Mouse (Mus musculus) testis, adult 2 months (tissue): ENCODE data around the gene Zfp369. TPM values are rescaled to one million over a fixed set of nuclear protein-coding genes. Genes with fewer than 3 reads are reported as not detected.
"Not testable (repeated sequence)": the region's sequence is repeated elsewhere in the genome, so short reads cannot be mapped to it uniquely, and the experiment has no call there.

Experiments
- H3K27ac ChIP-seq: fragments of 200-500 bp; 2 replicates; pipeline ENCODE4 v1.5.1; 2012; ENCODE audit warnings: low read depth, low read length; ENCODE audit not compliant: control insufficient read depth, insufficient read depth
- H3K27me3 ChIP-seq: fragments of 200-500 bp; 2 replicates; pipeline ENCODE4 v1.6.1; 2012; ENCODE audit warnings: mild to moderate bottlenecking, low read length, moderate library complexity; ENCODE audit not compliant: control insufficient read depth, insufficient read depth
- H3K36me3 ChIP-seq: fragments of 200-500 bp; 2 replicates; pipeline ENCODE4 v1.6.1; 2012; ENCODE audit warnings: mild to moderate bottlenecking, low read length; ENCODE audit not compliant: control insufficient read depth, insufficient read depth
- H3K4me1 ChIP-seq: fragments of 200-500 bp; 2 replicates; pipeline ENCODE4 v1.6.1; 2012; ENCODE audit warnings: low read length; ENCODE audit not compliant: control insufficient read depth, insufficient read depth
- H3K4me3 ChIP-seq: fragments of 200-500 bp; 2 replicates; pipeline ENCODE4 v1.5.1; 2012; ENCODE audit warnings: low read depth, mild to moderate bottlenecking, low read length, moderate library complexity, mixed read lengths; ENCODE audit not compliant: control insufficient read depth
- CTCF ChIP-seq: fragments of 200-500 bp; IDR thresholded peaks from 2 replicates; pipeline ENCODE4 v1.5.1; 2012; ENCODE audit warnings: low read depth, mild to moderate bottlenecking, inconsistent platforms, low read length, moderate library complexity; ENCODE audit not compliant: control insufficient read depth, insufficient read depth, insufficient replicate concordance
- POLR2A ChIP-seq: fragments of 200-500 bp; IDR thresholded peaks from 2 replicates; pipeline ENCODE4 v1.6.1; 2012; ENCODE audit warnings: low read depth, mild to moderate bottlenecking, inconsistent platforms, low read length, moderate library complexity; ENCODE audit not compliant: control insufficient read depth
- polyA plus RNA-seq: library from polyadenylated mRNA; depleted of rRNA; stranded (reverse); fragments of >200 nt; gene quantifications from 2 replicates; pipeline ENCODE4 v1.2.3, GENCODE M21; 2012

The Zfp369 gene
- polyA plus RNA-seq, 1 experiment = 4.2 TPM

DNA sequence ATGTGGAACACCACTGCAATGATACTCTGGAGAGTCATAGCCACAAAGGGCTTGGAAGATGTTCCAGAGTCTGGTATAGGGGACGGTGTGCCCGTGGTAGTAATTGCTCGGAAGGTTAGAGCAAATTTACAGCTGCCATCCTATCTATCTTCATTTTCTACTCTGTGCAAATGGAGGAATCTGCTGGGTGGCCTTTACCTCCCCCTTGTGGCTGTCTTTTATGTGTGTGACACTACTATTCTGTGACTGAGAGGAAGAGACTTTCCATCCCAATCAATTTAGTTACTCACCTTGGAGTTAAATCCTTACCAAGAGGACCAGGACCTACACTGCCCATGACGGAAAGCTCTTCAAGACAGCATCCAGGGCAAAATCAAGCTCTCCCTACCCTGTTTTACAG lies 35.3 kb upstream of the Zfp369 start:
- H3K27ac ChIP-seq = peak overlapping the region; percentile 18; the same call in 1 of the 2 replicates
- H3K4me3 ChIP-seq = peak overlapping the region; percentile 96
- H3K36me3 ChIP-seq = no peaks in the 10 kb centered on the region
- H3K27me3 ChIP-seq = no peaks in the 10 kb centered on the region
- H3K4me1 ChIP-seq = peaks cover 9% of the 10 kb centered on the region
- no peak for TF ChIP-seq CTCF
- no peak for TF ChIP-seq POLR2A

DNA sequence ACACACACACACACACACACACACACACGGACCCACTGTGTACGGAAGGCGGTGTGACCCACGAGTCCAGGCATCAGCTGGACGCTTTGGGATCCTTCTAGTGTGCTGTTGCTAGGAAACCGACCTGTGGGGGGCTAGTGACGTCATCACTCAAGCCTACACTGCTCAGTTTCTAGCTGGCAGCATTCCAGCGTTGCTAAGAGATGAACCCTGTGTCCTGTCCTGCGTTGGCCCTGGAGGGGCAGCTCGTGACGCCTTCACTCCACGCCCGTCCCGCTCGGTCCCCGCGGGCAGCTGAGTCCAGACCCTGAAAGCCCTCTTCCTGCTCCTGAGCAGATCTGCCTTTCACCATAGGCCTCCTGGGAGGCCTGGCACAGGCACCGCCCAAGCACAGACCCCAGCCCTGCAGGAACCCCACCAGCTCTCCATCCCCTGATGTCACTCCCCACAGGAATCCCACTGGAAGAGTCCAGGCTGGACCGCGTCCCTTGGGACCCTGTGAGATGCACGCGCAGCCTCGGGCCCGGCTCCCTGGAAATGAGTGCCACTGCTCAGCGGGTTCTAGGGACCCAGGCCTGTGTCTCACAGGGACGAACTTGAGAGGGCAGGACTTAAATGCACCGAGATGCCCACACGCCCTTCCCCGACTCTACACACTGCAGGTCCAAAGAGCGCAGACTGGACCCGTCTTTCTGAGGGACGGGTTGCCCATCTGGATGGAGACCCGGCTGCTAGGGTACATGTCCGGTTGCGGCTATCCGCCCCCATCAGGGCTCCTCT lies 20.2 kb upstream of the Zfp369 start:
- H3K36me3 ChIP-seq = no peaks in the 10 kb centered on the region
- TF ChIP-seq POLR2A (peak; percentile 30; the same call in 1 of the 2 replicates), CTCF (no peak)
- no peak overlapping the region for H3K27ac ChIP-seq
- no peaks in the 10 kb centered on the region for H3K27me3 ChIP-seq
- peak overlapping the region; percentile 78 for H3K4me3 ChIP-seq
- peaks cover 15% of the 10 kb centered on the region for H3K4me1 ChIP-seq

DNA sequence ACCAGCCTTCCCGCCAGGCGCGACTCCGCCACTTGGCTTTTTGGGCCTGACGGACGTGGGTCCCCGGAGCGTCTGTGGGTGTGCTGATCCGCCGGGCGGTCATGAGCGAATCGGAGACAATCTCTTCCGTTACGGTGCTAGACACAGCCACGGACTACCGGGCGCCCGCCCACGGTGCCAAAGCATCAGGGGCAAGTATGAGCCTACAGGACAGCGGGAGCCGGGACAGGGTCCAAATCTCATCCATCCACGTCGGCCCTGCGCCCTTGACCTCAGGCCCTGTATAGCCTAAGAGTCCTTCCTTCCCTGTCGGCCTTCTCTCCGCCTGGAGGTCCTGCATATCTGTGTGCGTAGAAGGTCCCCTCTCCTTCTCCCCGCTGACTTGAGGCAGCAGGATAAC lies 19.4 kb upstream of the Zfp369 start, which contains the start of gene Gm10775:
Gm10775 (plus strand) TSS at position 301 of the 400 bp plus-strand sequence.
- H3K27me3 ChIP-seq = no peaks in the 10 kb centered on the region
- H3K27ac ChIP-seq = no peak within 1 kb of the TSS
- TF ChIP-seq POLR2A (no peak; the same call in 1 of the 2 replicates), CTCF (no peak)
- peak within 1 kb of the TSS; percentile 78 for H3K4me3 ChIP-seq
- peaks cover 15% of the 10 kb centered on the region for H3K4me1 ChIP-seq
- no peaks in the 10 kb centered on the region for H3K36me3 ChIP-seq

DNA sequence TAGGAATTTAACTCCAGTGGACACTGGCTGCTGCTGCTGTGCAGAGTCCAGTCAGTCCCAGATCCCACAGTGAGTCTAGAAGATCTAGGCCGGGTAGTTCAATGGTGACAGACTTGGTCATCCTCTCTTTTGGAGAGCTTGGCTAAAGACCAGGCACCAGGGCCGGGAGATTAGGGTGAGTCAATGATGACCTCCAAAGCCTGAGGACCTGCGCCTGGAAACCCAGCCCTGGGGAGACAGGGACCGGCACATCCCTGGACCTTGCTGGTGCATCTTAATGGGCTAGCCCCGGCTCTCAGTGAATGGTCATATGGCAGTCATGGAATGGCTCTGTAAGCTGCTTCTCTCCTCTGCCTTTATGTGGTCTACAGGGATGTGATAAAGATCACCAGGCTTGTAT lies 16.5 kb upstream of the Zfp369 start:
- no peaks in the 10 kb centered on the region for H3K27me3 ChIP-seq
- TF ChIP-seq CTCF (no peak), POLR2A (no peak)
- peaks cover 10% of the 10 kb centered on the region for H3K4me1 ChIP-seq
- H3K4me3 ChIP-seq = no peak overlapping the region
- H3K36me3 ChIP-seq = no peaks in the 10 kb centered on the region
- H3K27ac ChIP-seq = no peak overlapping the region

DNA sequence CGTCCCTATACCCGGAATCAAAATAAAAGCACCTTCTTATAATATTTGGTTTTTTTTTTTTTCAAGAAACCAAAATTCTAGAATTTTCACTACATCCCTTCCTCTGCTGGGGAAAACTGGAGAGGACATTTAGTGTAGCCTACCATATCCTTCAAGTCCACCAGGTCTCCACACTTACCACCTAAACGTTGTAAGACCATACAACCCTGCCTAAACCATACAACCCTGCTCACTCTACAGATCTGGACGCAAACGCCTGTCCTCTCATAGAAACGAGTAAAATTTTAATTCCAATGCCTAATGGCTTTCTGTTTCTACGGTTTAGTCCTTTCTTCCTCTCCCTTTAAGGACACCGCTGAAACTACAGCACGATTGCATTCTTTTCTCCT lies 626 bp upstream of the Zfp369 start:
- Histone ChIP-seq H3K4me1 (peaks cover 4% of the 10 kb centered on the region; the same call in 1 of the 2 replicates), H3K27me3 (no peaks in the 10 kb centered on the region), H3K27ac (peak overlapping the region; percentile 91), H3K4me3 (peak overlapping the region; percentile 92), H3K36me3 (no peaks in the 10 kb centered on the region)
- TF ChIP-seq CTCF (no peak), POLR2A (no peak)

DNA sequence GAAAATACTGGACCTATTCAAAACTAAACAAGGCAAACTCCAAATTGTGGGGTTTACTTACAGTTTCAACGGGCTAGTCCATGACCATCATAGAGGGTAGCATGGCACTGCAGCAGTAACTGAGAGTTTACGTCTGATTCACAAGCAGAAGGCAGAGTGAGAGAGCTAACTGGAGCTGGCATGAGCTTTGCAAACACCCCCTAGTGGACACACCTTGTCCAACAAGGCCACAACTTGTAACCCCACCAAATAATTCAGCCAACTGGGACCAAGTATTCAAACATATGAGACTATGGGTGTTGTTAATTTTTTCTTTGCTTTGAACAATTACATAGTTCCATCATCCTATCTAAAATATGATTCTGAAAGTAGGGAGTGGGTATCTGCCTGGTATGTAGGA lies 8.2 kb downstream of the Zfp369 start:
- Histone ChIP-seq H3K4me1 (no peaks in the 10 kb centered on the region), H3K36me3 (no peaks in the 10 kb centered on the region), H3K4me3 (no peak overlapping the region), H3K27me3 (no peaks in the 10 kb centered on the region), H3K27ac (no peak overlapping the region)
- TF ChIP-seq CTCF = no peak
- TF ChIP-seq POLR2A = no peak

DNA sequence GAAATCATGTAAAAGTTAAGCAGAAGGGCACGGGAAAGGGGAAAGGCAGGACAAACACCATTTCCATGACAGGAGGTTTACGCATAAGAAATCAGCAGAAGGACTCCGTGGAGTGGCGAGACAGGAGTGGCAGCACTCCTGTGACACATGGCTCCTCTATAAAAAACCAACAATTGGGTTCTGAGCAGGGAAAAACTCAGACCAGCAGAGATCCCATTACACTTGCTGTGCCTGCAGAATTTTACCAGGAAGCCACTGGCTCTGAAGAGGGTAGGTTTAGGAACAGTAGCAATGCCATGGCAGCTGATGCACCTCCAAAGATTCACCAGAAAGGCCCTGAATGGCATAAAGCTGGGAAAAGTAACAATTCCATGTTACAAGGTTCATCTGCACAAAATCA lies 17.7 kb downstream of the Zfp369 start:
- TF ChIP-seq CTCF = no peak
- TF ChIP-seq POLR2A = no peak

DNA sequence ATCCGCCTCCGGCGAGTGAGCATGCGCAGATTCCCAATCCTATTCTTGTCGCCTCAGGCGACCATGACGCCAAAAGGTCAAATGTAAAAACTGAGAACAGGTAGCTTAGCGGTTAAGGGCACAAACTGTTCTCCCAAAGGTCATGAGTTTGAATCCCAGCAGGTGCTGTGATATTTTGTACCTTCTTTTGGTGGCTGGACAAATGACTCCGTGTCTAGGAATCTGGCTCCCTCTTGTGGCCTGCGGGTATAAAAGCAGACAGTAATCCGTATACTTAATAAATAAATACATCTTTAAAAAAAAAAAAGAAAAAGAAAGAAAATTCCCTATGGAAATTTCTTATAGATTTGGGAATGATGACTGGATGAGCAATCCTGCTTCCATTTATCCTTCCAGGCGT lies 32.2 kb downstream of the Zfp369 start:
- Histone ChIP-seq H3K4me1 (peaks cover 15% of the 10 kb centered on the region), H3K4me3 (peak overlapping the region; percentile 84)
- not testable (repeated sequence) for H3K27me3 ChIP-seq, H3K36me3 ChIP-seq, H3K27ac ChIP-seq

More for the DNA sequence above, 17.7 kb downstream of the Zfp369 start:
- Histone ChIP-seq H3K36me3 (no peaks in the 10 kb centered on the region), H3K27me3 (no peaks in the 10 kb centered on the region), H3K4me1 (no peaks in the 10 kb centered on the region), H3K4me3 (no peak overlapping the region), H3K27ac (no peak overlapping the region)
